Mouse (Mus musculus) skeletal muscle tissue, postnatal 0 days (tissue): ENCODE data around the gene Ntsr2. TPM values are rescaled to one million over a fixed set of nuclear protein-coding genes. Genes with fewer than 3 reads are reported as not detected.

ENCODE experiments used
- polyA plus RNA-seq: library from polyadenylated mRNA; unstranded; fragments of >200 nt; fragmentation: Nextera tagmentation; extraction: Ambion mirVana; gene quantifications from 2 replicates; pipeline ENCODE4 v1.2.1, GENCODE M21; 2015

Ntsr2 gene
- 0.56 and 0.88 TPM in 2 replicates for polyA plus RNA-seq

DNA sequence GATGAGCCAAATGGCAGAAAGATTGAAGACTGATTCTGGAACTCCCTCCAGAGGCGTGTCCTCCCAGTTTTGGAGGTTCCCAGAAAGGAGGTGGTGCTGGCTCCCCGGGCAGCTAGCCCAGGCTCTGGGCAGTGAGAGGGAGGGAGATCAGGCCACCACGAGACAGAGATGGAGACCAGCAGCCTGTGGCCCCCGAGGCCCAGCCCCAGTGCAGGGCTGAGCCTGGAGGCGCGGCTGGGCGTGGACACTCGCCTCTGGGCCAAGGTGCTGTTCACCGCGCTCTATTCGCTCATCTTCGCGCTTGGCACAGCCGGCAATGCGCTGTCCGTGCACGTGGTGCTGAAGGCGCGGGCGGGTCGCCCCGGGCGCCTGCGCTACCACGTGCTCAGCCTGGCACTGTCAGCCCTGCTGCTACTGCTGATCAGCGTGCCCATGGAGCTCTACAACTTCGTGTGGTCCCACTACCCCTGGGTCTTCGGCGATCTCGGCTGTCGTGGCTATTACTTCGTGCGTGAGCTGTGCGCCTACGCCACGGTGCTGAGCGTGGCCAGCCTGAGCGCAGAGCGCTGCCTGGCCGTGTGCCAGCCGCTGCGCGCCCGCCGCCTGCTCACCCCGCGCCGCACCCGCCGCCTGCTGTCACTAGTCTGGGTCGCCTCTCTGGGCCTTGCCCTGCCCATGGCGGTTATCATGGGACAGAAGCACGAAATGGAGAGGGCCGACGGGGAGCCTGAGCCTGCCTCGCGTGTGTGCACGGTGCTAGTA, at the start of gene Ntsr2:
Gene Ntsr2, plus strand, starts transcription at position 51 of the 762 bp plus-strand sequence.

GRCm38 (mm10) chr12:16610936-16611335, 42.2 kb upstream of the Ntsr2 start, which contains the start of gene Lpin1:
Lpin1 (minus strand) TSS chr12:16610966.

Other genes with a start within 250 kb of the Ntsr2 start
- gene Lpin1, start 42.4 kb upstream of the Ntsr2 start, polyA plus RNA-seq = 10.3 and 13.7 TPM in 2 replicates
- 0.17 and 0.53 TPM in 2 replicates for gene Greb1, start 147.5 kb downstream of the Ntsr2 start, polyA plus RNA-seq
- gene E2f6, start 157.6 kb downstream of the Ntsr2 start, polyA plus RNA-seq = 44.9 and 45.4 TPM in 2 replicates
- gene Rock2, start 241.5 kb downstream of the Ntsr2 start, polyA plus RNA-seq = 26.7 and 30.9 TPM in 2 replicates